Mouse (Mus musculus) intestine, embryonic 16.5 days (tissue): Measurements from ENCODE around the gene Cptp. TPM values are rescaled to one million over a fixed set of nuclear protein-coding genes. Genes with fewer than 3 reads are reported as not detected.
A peak's percentile ranks its signal among the peaks of the same experiment; 100 is the strongest.

Experiments
- ATAC-seq: fragments of 200-750 bp; cut with Nextera tagmentation; 2 replicates; pipeline ENCODE4 v1.8.0; 2017; ENCODE audit warnings: moderate TSS enrichment, moderate library complexity
- H3K27ac ChIP-seq: fragments of 300-500 bp; sonication (generic); 2 replicates; pipeline ENCODE4 v1.5.1; 2014; ENCODE audit warnings: mild to moderate bottlenecking, low read length
- H3K27me3 ChIP-seq: fragments of 300-500 bp; sonication (generic); replicated peaks from 2 replicates; pipeline ENCODE4 v1.6.1; 2014; ENCODE audit warnings: low read length, control low read depth, mixed read lengths; ENCODE audit not compliant: control insufficient read depth, insufficient read depth
- H3K36me3 ChIP-seq: fragments of 300-500 bp; sonication (generic); 2 replicates; pipeline ENCODE4 v1.6.1; 2014; ENCODE audit warnings: low read length, control low read depth; ENCODE audit not compliant: control insufficient read depth, insufficient read depth
- H3K4me1 ChIP-seq: fragments of 300-500 bp; sonication (generic); 2 replicates; pipeline ENCODE4 v1.6.1; 2014; ENCODE audit warnings: low read length, control low read depth, mixed read lengths; ENCODE audit not compliant: control insufficient read depth, insufficient read depth
- H3K4me2 ChIP-seq: fragments of 300-500 bp; sonication (generic); 2 replicates; pipeline ENCODE4 v1.6.1; 2014; ENCODE audit warnings: low read depth, low read length, control low read depth
- H3K4me3 ChIP-seq: fragments of 300-500 bp; sonication (generic); 2 replicates; pipeline ENCODE4 v1.5.1; 2014; ENCODE audit warnings: mild to moderate bottlenecking, low read length
- H3K9ac ChIP-seq: fragments of 300-500 bp; sonication (generic); 2 replicates; pipeline ENCODE4 v1.6.1; 2014; ENCODE audit warnings: low read depth, low read length
- H3K9me3 ChIP-seq: fragments of 300-500 bp; sonication (generic); 2 replicates; pipeline ENCODE4 v1.6.1; 2016; ENCODE audit warnings: low read length, control low read depth; ENCODE audit not compliant: control insufficient read depth
- WGBS: fragments of 180-500 bp; shearing (Covaris S2); extraction: QIAGEN DNeasy Blood & Tissue Kit; methylation state at CpG from one replicate; pipeline ENCODE4 v1.1.7; 2014; 5-methylcytosine and 5-hydroxymethylcytosine counted together
- polyA plus RNA-seq: library from polyadenylated mRNA; unstranded; fragments of >200 nt; fragmentation: Nextera tagmentation; extraction: Ambion mirVana; gene quantifications from 2 replicates; pipeline ENCODE4 v1.2.1, GENCODE M21; 2015

Gene Cptp
- polyA plus RNA-seq, 1 experiment from 2014 or later = 24.9 TPM

DNA sequence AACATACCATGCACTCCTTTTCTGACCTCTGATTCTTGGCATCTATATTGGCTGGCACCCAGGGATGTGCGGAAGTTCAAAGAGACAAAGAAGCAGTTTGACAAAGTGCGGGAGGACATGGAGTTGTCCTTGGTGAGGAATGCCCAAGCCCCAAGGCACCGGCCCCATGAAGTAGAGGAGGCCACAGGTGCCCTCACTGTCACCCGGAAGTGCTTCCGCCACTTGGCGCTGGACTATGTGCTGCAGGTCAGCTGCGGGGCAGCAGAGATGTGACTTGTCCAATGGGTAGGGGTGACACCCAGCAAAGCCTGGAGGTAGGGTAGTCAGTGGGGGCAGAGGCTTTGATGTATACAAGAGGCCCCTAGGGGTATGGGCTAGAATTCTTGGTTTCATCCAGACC, 30.1 kb upstream of the Cptp start:
- Histone ChIP-seq H3K27me3 (no peaks in the 10 kb centered on the region), H3K27ac (no peak overlapping the region), H3K9ac (no peak overlapping the region), H3K9me3 (no peaks in the 10 kb centered on the region), H3K36me3 (peaks cover 19% of the 10 kb centered on the region), H3K4me1 (peaks cover 6% of the 10 kb centered on the region), H3K4me2 (no peak overlapping the region), H3K4me3 (no peak overlapping the region)
- 89% methylated on average over 7 of the region's 7 CpGs for WGBS
- no peak for ATAC-seq

- no peak overlapping the region for H3K4me2 ChIP-seq
- 95% methylated on average over 2 of the region's 2 CpGs for WGBS
- no peak for ATAC-seq
- H3K27ac ChIP-seq = no peak overlapping the region
- H3K27me3 ChIP-seq = no peaks in the 10 kb centered on the region
- peaks cover 19% of the 10 kb centered on the region for H3K36me3 ChIP-seq
- H3K4me1 ChIP-seq = peaks cover 16% of the 10 kb centered on the region
- H3K9ac ChIP-seq = no peak overlapping the region
- H3K9me3 ChIP-seq = no peaks in the 10 kb centered on the region
- H3K4me3 ChIP-seq = no peak overlapping the region
Observed at GRCm38 (mm10) chr4:155898318-155898717, 29.1 kb upstream of the Cptp start.

DNA sequence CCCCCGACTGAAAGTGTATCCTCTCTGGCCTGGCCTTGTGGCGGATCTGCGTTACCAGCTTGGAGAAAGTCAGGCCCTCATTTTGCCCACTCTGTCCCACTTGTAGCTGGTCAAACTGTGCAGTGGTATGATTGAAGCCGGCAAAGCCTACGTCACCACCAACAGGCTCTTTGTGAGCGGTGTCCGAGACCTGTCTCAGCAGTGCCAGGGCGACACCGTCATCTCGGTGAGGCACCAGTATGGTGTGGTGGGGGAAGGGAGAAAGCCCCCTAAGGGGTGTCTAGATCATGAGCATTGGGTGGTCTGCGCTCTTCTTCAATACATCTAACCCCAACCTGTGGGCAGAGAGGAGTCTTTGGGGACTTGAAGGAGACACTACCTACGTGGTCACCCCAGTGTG, 27.2 kb upstream of the Cptp start:
- H3K4me2 ChIP-seq = no peak overlapping the region
- no peak overlapping the region for H3K4me3 ChIP-seq
- no peak overlapping the region for H3K9ac ChIP-seq
- H3K9me3 ChIP-seq = no peaks in the 10 kb centered on the region
- H3K4me1 ChIP-seq = peaks cover 24% of the 10 kb centered on the region
- 95% methylated on average over 12 of the region's 12 CpGs for WGBS
- ATAC-seq = no peak
- H3K36me3 ChIP-seq = peaks cover 16% of the 10 kb centered on the region; the same call in 1 of the 2 replicates
- H3K27me3 ChIP-seq = no peaks in the 10 kb centered on the region
- no peak overlapping the region for H3K27ac ChIP-seq

- Histone ChIP-seq H3K4me3 (no peak overlapping the region), H3K4me1 (peaks cover 25% of the 10 kb centered on the region), H3K27ac (no peak overlapping the region), H3K27me3 (no peaks in the 10 kb centered on the region), H3K9me3 (no peaks in the 10 kb centered on the region), H3K4me2 (no peak overlapping the region), H3K36me3 (peaks cover 16% of the 10 kb centered on the region; the same call in 1 of the 2 replicates), H3K9ac (no peak overlapping the region)
- no peak for ATAC-seq
- 89% methylated on average over 4 of the region's 4 CpGs for WGBS
Observed at GRCm38 (mm10) chr4:155895826-155896225, 26.6 kb upstream of the Cptp start.

DNA sequence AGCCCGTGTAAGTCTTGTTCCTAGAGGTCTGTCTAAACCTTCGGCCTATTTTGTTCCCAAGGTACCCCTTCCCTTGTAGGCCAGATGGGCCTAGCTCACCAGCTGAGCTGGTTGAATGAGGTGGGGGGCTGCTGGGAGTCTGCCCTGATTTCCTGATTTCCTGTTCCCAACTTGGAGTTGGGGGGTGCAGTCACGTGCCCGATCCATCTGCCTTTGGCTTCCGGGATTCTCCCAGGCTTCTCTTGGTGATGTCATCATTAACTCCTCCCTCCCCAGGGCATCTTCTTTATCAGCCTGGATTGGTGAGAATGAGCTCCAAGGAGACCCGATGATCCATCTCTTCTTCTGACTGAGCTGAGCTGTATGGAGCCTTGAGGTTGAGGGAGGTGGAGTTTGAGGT, 26.0 kb upstream of the Cptp start:
- no peak for ATAC-seq
- no peaks in the 10 kb centered on the region for H3K9me3 ChIP-seq
- peaks cover 32% of the 10 kb centered on the region for H3K4me1 ChIP-seq
- no peak overlapping the region for H3K9ac ChIP-seq
- H3K4me2 ChIP-seq = peak overlapping the region; percentile 43
- H3K4me3 ChIP-seq = peak overlapping the region; percentile 2; the same call in 1 of the 2 replicates
- H3K27ac ChIP-seq = no peak overlapping the region
- H3K27me3 ChIP-seq = no peaks in the 10 kb centered on the region
- H3K36me3 ChIP-seq = peaks cover 16% of the 10 kb centered on the region; the same call in 1 of the 2 replicates
- 38% methylated on average over 6 of the region's 6 CpGs for WGBS

DNA sequence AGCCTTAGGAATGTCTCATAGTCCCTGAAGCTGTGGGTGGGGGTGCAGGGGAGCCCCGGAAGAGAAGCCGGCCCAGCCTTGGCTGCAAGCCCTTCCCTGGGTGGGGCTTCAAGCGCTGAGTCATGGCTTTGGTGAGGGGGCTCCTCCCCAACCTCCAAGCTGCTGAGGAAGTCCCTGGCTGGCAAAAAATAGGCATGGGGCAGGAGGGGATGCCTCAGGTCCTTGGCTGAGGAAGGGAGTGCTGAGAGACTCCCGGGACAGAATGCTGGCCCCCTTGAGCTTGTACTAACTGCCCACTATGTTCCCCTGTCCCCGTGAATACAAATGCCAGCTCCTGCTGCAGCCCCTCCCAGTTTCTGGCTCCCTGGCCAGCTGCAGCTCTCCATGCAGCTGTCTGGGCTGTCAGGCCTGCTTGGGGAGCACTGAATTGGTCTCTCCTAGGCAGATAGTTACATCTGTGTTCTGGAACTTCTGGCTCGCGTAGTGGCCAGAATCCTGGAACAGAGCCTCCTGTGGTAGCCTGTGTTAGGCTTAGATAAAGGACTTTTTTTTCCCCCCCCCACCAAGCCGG, 25.2 kb upstream of the Cptp start:
- H3K27ac ChIP-seq = peak overlapping the region; percentile 55; the same call in 1 of the 2 replicates
- peaks cover 33% of the 10 kb centered on the region for H3K4me1 ChIP-seq
- no peaks in the 10 kb centered on the region for H3K9me3 ChIP-seq
- peak overlapping the region; percentile 43 for H3K4me2 ChIP-seq
- peak overlapping the region; percentile 7; the same call in 1 of the 2 replicates for H3K4me3 ChIP-seq
- no peak for ATAC-seq
- 18% methylated on average over 8 of the region's 8 CpGs for WGBS
- H3K27me3 ChIP-seq = no peaks in the 10 kb centered on the region
- peaks cover 13% of the 10 kb centered on the region; the same call in 1 of the 2 replicates for H3K36me3 ChIP-seq
- peak overlapping the region; percentile 40 for H3K9ac ChIP-seq

DNA sequence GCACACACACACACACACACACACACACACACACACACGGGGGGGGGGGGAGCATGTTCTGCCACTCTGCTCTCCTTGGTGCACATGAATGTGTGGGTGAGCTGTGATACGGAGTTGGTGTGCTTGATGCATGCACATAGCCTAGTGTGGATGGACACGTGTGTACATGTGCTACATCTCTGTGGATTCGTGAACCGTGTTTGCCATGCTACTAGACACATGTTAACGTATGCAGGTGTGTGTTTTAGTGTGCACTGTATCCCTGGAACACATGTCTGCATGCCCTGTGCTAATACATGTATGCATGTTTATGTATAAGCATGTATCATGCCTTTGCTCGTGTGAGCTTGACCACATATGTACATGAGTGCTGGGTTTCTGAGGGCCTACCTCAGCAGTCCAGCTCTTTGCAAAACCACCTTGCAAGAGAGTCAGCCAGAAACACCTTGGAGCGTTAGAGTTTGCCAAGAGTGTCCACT, 24.0 kb upstream of the Cptp start:
- no peaks in the 10 kb centered on the region for H3K27me3 ChIP-seq
- ATAC-seq = no peak
- H3K4me3 ChIP-seq = peak overlapping the region; percentile 95
- no peaks in the 10 kb centered on the region for H3K9me3 ChIP-seq
- 74% methylated on average over 8 of the region's 8 CpGs for WGBS
- peak overlapping the region; percentile 96 for H3K9ac ChIP-seq
- H3K27ac ChIP-seq = no peak overlapping the region
- peaks cover 7% of the 10 kb centered on the region; the same call in 1 of the 2 replicates for H3K36me3 ChIP-seq
- peaks cover 33% of the 10 kb centered on the region for H3K4me1 ChIP-seq
- peak overlapping the region; percentile 96 for H3K4me2 ChIP-seq

GRCm38 (mm10) chr4:155892438-155893211, 23.4 kb upstream of the Cptp start:
- H3K9me3 ChIP-seq = no peaks in the 10 kb centered on the region
- H3K4me1 ChIP-seq = peaks cover 33% of the 10 kb centered on the region
- H3K4me2 ChIP-seq = peak overlapping the region; percentile 96
- peak overlapping the region; percentile 95 for H3K4me3 ChIP-seq
- no peaks in the 10 kb centered on the region for H3K27me3 ChIP-seq
- ATAC-seq = peak; percentile 35
- peak overlapping the region; percentile 99 for H3K27ac ChIP-seq
- peaks cover 6% of the 10 kb centered on the region for H3K36me3 ChIP-seq
- H3K9ac ChIP-seq = peak overlapping the region; percentile 96
- 5% methylated on average over 31 of the region's 37 CpGs for WGBS

DNA sequence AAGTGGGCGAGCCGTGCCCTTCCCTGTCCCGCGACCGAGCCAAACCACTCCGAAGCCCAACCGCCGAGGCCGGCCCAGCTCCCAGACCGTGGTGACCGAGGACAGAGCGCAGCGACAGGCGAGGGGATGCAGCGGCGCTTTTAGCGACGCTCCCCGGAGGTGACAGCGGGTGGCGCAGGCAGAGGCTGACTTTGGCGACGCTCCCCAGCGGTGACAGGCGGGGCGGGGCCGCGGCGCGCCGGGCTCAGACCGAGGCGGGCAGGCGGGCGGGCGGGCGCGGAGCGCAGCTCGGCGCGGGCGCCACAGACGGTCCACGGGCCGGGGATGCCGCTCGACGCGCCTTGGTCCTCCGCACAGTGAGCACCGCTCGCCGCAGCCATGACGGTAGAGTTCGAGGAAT, 22.8 kb upstream of the Cptp start:
- Histone ChIP-seq H3K27ac (peak overlapping the region; percentile 99), H3K9ac (peak overlapping the region; percentile 96), H3K27me3 (no peaks in the 10 kb centered on the region), H3K4me2 (peak overlapping the region; percentile 96), H3K4me1 (peaks cover 33% of the 10 kb centered on the region), H3K4me3 (peak overlapping the region; percentile 95), H3K9me3 (no peaks in the 10 kb centered on the region), H3K36me3 (peaks cover 12% of the 10 kb centered on the region)
- peak; percentile 94 for ATAC-seq
- under 1% methylated on average over 52 of the region's 56 CpGs for WGBS
